Mouse (Mus musculus) brain, embryonic 14.5 days (tissue): ENCODE results near the gene Gm28043.

Experiments used
- CTCF ChIP-seq: fragments of 200-500 bp; IDR thresholded peaks from 2 replicates; pipeline ENCODE4 v1.5.1; 2012; ENCODE audit warnings: inconsistent platforms, mild to moderate bottlenecking, moderate library complexity, borderline replicate concordance; ENCODE audit not compliant: insufficient read depth, insufficient read length; ENCODE audit errors: extremely low read depth
- POLR2A ChIP-seq: fragments of 200-500 bp; IDR thresholded peaks from 2 replicates; pipeline ENCODE4 v1.6.1; 2012; ENCODE audit warnings: mild to moderate bottlenecking, inconsistent platforms, borderline replicate concordance; ENCODE audit not compliant: poor library complexity, insufficient read depth, insufficient read length, severe bottlenecking; ENCODE audit errors: extremely low read depth

GRCm38 (mm10) chr17:29679038-29679767, 64.5 kb downstream of the Gm28043 start:
- TF ChIP-seq POLR2A = no peak
- no peak for TF ChIP-seq CTCF
